Mouse (Mus musculus) ES-Bruce4 (cell line): Measurements from ENCODE around the gene Ube2q1.
A peak's percentile ranks its signal among the peaks of the same experiment; 100 is the strongest.

Experiments used
- CTCF ChIP-seq: IDR thresholded peaks from one replicate; pipeline ENCODE4 v1.8.1; 2011; ENCODE audit warnings: low read depth, low read length
- POLR2A ChIP-seq: IDR thresholded peaks from one replicate; pipeline ENCODE4 v1.8.1; 2011; ENCODE audit warnings: low read length; ENCODE audit not compliant: insufficient read depth

DNA sequence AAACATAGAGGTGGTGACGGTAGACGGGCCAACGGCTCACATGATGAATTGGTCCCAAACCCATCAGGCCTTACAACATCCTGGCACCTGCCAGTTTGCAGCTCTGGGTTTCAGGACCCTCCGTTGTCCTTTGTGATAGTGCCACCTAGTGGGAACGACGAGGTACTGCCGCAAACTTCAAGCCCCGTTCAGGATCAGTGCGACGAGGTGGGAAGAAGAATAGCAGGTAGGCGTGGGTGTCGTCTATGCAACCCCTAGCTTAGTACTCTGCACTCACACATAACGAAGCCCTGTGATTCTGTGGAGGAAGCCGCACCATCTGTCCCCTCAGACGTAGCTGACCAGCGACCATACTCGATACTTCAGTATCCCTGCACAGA lies 838 bp upstream of the Ube2q1 start:
- TF ChIP-seq CTCF = peak; percentile 97
- no peak for TF ChIP-seq POLR2A
